Mouse (Mus musculus) regulatory T cell (primary cell): Measurements from ENCODE around the gene Trappc1.

Experiments used
- in situ Hi-C: fragments of 300-600 bp; cut with MboI, MseI; formaldehyde crosslinking; loops from one replicate; pipeline ENCODE4 v1.15.1; 2025; ENCODE audit warnings: high pct_unique_total_duplicates

Gene Trappc1

GRCm38 (mm10) chr11:69328517-69328916 is 4.7 kb downstream of the Trappc1 start:
- in situ Hi-C loops: no loop called here

GRCm38 (mm10) chr11:69331152-69331551 is 7.4 kb downstream of the Trappc1 start:
- in situ Hi-C loops: loop anchor here (5.0 kb wide), 1 partner anchor 56 kb away; no protein-coding TSS in a partner anchor

- in situ Hi-C loops: loop anchor here (5.0 kb wide), 1 partner anchor 55 kb away; no protein-coding TSS in a partner anchor
Observed at GRCm38 (mm10) chr11:69331929-69332405, 8.2 kb downstream of the Trappc1 start.

- in situ Hi-C loops: loop anchor here (5.0 kb wide), 1 partner anchor 55 kb away; no protein-coding TSS in a partner anchor
Observed at GRCm38 (mm10) chr11:69332713-69333253, 9.0 kb downstream of the Trappc1 start.

GRCm38 (mm10) chr11:69333922-69334321 is 10.1 kb downstream of the Trappc1 start:
- in situ Hi-C loops: loop anchor here (5.0 kb wide), 1 partner anchor 53 kb away; no protein-coding TSS in a partner anchor

GRCm38 (mm10) chr11:69334796-69335195 is 11.0 kb downstream of the Trappc1 start:
- in situ Hi-C loops: loop anchor here (5.0 kb wide), 1 partner anchor 53 kb away; no protein-coding TSS in a partner anchor

- in situ Hi-C loops: no loop called here
Observed at GRCm38 (mm10) chr11:69340161-69341131, 16.7 kb downstream of the Trappc1 start, which contains the start of gene Rnf227. Gene Rnf227, plus strand, starts transcription at chr11:69340461.

- in situ Hi-C loops: no loop called here
Observed at GRCm38 (mm10) chr11:69346441-69346840, 22.7 kb downstream of the Trappc1 start.

GRCm38 (mm10) chr11:69356544-69356943 is 32.8 kb downstream of the Trappc1 start:
- in situ Hi-C loops: no loop called here

GRCm38 (mm10) chr11:69357690-69358089 is 33.9 kb downstream of the Trappc1 start:
- in situ Hi-C loops: no loop called here

GRCm38 (mm10) chr11:69362021-69362420 is 38.2 kb downstream of the Trappc1 start:
- in situ Hi-C loops: no loop called here

GRCm38 (mm10) chr11:69362479-69362878 is 38.7 kb downstream of the Trappc1 start:
- in situ Hi-C loops: no loop called here

- in situ Hi-C loops: no loop called here
Observed at GRCm38 (mm10) chr11:69364376-69364775, 40.6 kb downstream of the Trappc1 start.

- in situ Hi-C loops: no loop called here
Observed at GRCm38 (mm10) chr11:69364910-69365309, 41.1 kb downstream of the Trappc1 start.

GRCm38 (mm10) chr11:69365722-69366121 is 41.9 kb downstream of the Trappc1 start:
- in situ Hi-C loops: no loop called here

- in situ Hi-C loops: no loop called here
Observed at GRCm38 (mm10) chr11:69366157-69366854, 42.5 kb downstream of the Trappc1 start.

GRCm38 (mm10) chr11:69366855-69367615 is 43.3 kb downstream of the Trappc1 start:
- in situ Hi-C loops: no loop called here

- in situ Hi-C loops: no loop called here
Observed at GRCm38 (mm10) chr11:69367616-69368355, 44.0 kb downstream of the Trappc1 start.

- in situ Hi-C loops: no loop called here
Observed at GRCm38 (mm10) chr11:69368356-69369214, 44.8 kb downstream of the Trappc1 start.
